Mouse (Mus musculus) spleen, adult 2 months (tissue): ENCODE measurements around the gene Prr19.

Source experiments
- CTCF ChIP-seq: fragments of 200-500 bp; IDR thresholded peaks from 2 replicates; pipeline ENCODE4 v1.5.1; 2011; ENCODE audit warnings: mild to moderate bottlenecking, inconsistent platforms; ENCODE audit not compliant: insufficient read depth, insufficient read length, insufficient replicate concordance; ENCODE audit errors: extremely low read depth
- POLR2A ChIP-seq: fragments of 200-500 bp; IDR thresholded peaks from 2 replicates; pipeline ENCODE4 v1.6.1; 2011; ENCODE audit warnings: low read depth, low read length, inconsistent platforms

- TF ChIP-seq CTCF (no peak), POLR2A (no peak)
These were observed 12.1 kb downstream of the Prr19 start for GRCm38 (mm10) chr7:25313325-25313724.
